Mouse (Mus musculus): ENCODE data around the gene Sema4d. TPM values are rescaled to one million over a fixed set of nuclear protein-coding genes. Genes with fewer than 3 reads are reported as not detected.

Sema4d gene
- polyA plus RNA-seq, 1 experiment: 23.0 TPM

GRCm38 (mm10) chr13:51653961-51654360, 139.6 kb downstream of the Sema4d start:
- TF ChIP-seq CTCF (IDR thresholded peaks at IDR 0.05; ENCODE audit: control insufficient read depth, insufficient read depth, low read length) (no peak), POLR2A (IDR thresholded peaks at IDR 0.05; ENCODE audit: borderline replicate concordance, control insufficient read depth, low read depth, low read length) (no peak)
- Histone ChIP-seq H3K4me1 (ENCODE audit: control insufficient read depth, insufficient read depth, low read length) (peaks cover 2% of the 10 kb centered on the region), H3K27ac (ENCODE audit: control insufficient read depth, insufficient read depth, low read depth, low read length, poor library complexity) (no peak overlapping the region), H3K4me3 (replicated peaks; ENCODE audit: control insufficient read depth, low read depth, low read length) (no peak overlapping the region)
- WGBS: 94% methylated on average over 9 of the region's 9 CpGs

GRCm38 (mm10) chr13:51653159-51653558, 140.4 kb downstream of the Sema4d start:
- Histone ChIP-seq H3K4me3 (replicated peaks; ENCODE audit: control insufficient read depth, low read depth, low read length) (no peak overlapping the region), H3K4me1 (ENCODE audit: control insufficient read depth, insufficient read depth, low read length) (peaks cover 2% of the 10 kb centered on the region), H3K27ac (ENCODE audit: control insufficient read depth, insufficient read depth, low read depth, low read length, poor library complexity) (no peak overlapping the region)
- TF ChIP-seq POLR2A (IDR thresholded peaks at IDR 0.05; ENCODE audit: borderline replicate concordance, control insufficient read depth, low read depth, low read length) (no peak), CTCF (IDR thresholded peaks at IDR 0.05; ENCODE audit: control insufficient read depth, insufficient read depth, low read length) (no peak)
- 95% methylated on average over 6 of the region's 6 CpGs for WGBS

- peak within 1 kb of the TSS; percentile 90 for H3K4me3 ChIP-seq (replicated peaks; ENCODE audit: control insufficient read depth, low read depth, low read length)
- under 1% methylated on average over 69 of the region's 69 CpGs for WGBS
- peaks cover 2% of the 10 kb centered on the region for H3K4me1 ChIP-seq (ENCODE audit: control insufficient read depth, insufficient read depth, low read length)
- TF ChIP-seq POLR2A (IDR thresholded peaks at IDR 0.05; ENCODE audit: borderline replicate concordance, control insufficient read depth, low read depth, low read length) (peak; percentile 75; the same call in 1 of the 2 replicates), CTCF (IDR thresholded peaks at IDR 0.05; ENCODE audit: control insufficient read depth, insufficient read depth, low read length) (peak; percentile 78)
- peak within 1 kb of the TSS; percentile 94 for H3K27ac ChIP-seq (ENCODE audit: control insufficient read depth, insufficient read depth, low read depth, low read length, poor library complexity)
Observed at GRCm38 (mm10) chr13:51651408-51652064, 142.0 kb downstream of the Sema4d start, which contains the start of gene Secisbp2. Secisbp2 (plus strand) TSS chr13:51651697.

- Histone ChIP-seq H3K4me3 (replicated peaks; ENCODE audit: control insufficient read depth, low read depth, low read length) (no peak overlapping the region), H3K27ac (ENCODE audit: control insufficient read depth, insufficient read depth, low read depth, low read length, poor library complexity) (no peak overlapping the region), H3K4me1 (ENCODE audit: control insufficient read depth, insufficient read depth, low read length) (peaks cover 2% of the 10 kb centered on the region)
- TF ChIP-seq POLR2A (IDR thresholded peaks at IDR 0.05; ENCODE audit: borderline replicate concordance, control insufficient read depth, low read depth, low read length): no peak
- no peak for TF ChIP-seq CTCF (IDR thresholded peaks at IDR 0.05; ENCODE audit: control insufficient read depth, insufficient read depth, low read length)
- WGBS: 8% methylated on average over 1 of the region's 1 CpGs
Observed at GRCm38 (mm10) chr13:51649740-51650139, 143.8 kb downstream of the Sema4d start.

GRCm38 (mm10) chr13:51648237-51648636, 145.3 kb downstream of the Sema4d start:
- Histone ChIP-seq H3K4me3 (replicated peaks; ENCODE audit: control insufficient read depth, low read depth, low read length) (no peak overlapping the region), H3K27ac (ENCODE audit: control insufficient read depth, insufficient read depth, low read depth, low read length, poor library complexity) (no peak overlapping the region), H3K4me1 (ENCODE audit: control insufficient read depth, insufficient read depth, low read length) (peaks cover 2% of the 10 kb centered on the region)
- WGBS: 66% methylated on average over 4 of the region's 4 CpGs
- TF ChIP-seq POLR2A (IDR thresholded peaks at IDR 0.05; ENCODE audit: borderline replicate concordance, control insufficient read depth, low read depth, low read length) (no peak), CTCF (IDR thresholded peaks at IDR 0.05; ENCODE audit: control insufficient read depth, insufficient read depth, low read length) (no peak)

- Histone ChIP-seq H3K4me1 (ENCODE audit: control insufficient read depth, insufficient read depth, low read length) (peaks cover 2% of the 10 kb centered on the region), H3K4me3 (replicated peaks; ENCODE audit: control insufficient read depth, low read depth, low read length) (no peak overlapping the region), H3K27ac (ENCODE audit: control insufficient read depth, insufficient read depth, low read depth, low read length, poor library complexity) (no peak overlapping the region)
- TF ChIP-seq CTCF (IDR thresholded peaks at IDR 0.05; ENCODE audit: control insufficient read depth, insufficient read depth, low read length) (no peak), POLR2A (IDR thresholded peaks at IDR 0.05; ENCODE audit: borderline replicate concordance, control insufficient read depth, low read depth, low read length) (no peak)
- WGBS: 55% methylated on average over 3 of the region's 3 CpGs
Observed at GRCm38 (mm10) chr13:51647770-51648169, 145.8 kb downstream of the Sema4d start.

- WGBS: 16% methylated on average over 3 of the region's 3 CpGs
- H3K4me3 ChIP-seq (replicated peaks; ENCODE audit: control insufficient read depth, low read depth, low read length): peak overlapping the region; percentile 80
- H3K4me1 ChIP-seq (ENCODE audit: control insufficient read depth, insufficient read depth, low read length): no peaks in the 10 kb centered on the region
- TF ChIP-seq CTCF (IDR thresholded peaks at IDR 0.05; ENCODE audit: control insufficient read depth, insufficient read depth, low read length) (no peak), POLR2A (IDR thresholded peaks at IDR 0.05; ENCODE audit: borderline replicate concordance, control insufficient read depth, low read depth, low read length) (no peak)
- H3K27ac ChIP-seq (ENCODE audit: control insufficient read depth, insufficient read depth, low read depth, low read length, poor library complexity): no peak overlapping the region
Observed at GRCm38 (mm10) chr13:51646362-51647027, 147.1 kb downstream of the Sema4d start.

GRCm38 (mm10) chr13:51645872-51646271, 147.7 kb downstream of the Sema4d start:
- TF ChIP-seq CTCF (IDR thresholded peaks at IDR 0.05; ENCODE audit: control insufficient read depth, insufficient read depth, low read length) (no peak), POLR2A (IDR thresholded peaks at IDR 0.05; ENCODE audit: borderline replicate concordance, control insufficient read depth, low read depth, low read length) (no peak)
- under 1% methylated on average over 7 of the region's 7 CpGs for WGBS
- Histone ChIP-seq H3K4me1 (ENCODE audit: control insufficient read depth, insufficient read depth, low read length) (no peaks in the 10 kb centered on the region), H3K27ac (ENCODE audit: control insufficient read depth, insufficient read depth, low read depth, low read length, poor library complexity) (peak overlapping the region; percentile 86), H3K4me3 (replicated peaks; ENCODE audit: control insufficient read depth, low read depth, low read length) (peak overlapping the region; percentile 80)
